Mouse (Mus musculus) midbrain, postnatal 0 days (tissue): ENCODE results near the gene Tbc1d1. TPM values are rescaled to one million over a fixed set of nuclear protein-coding genes. Genes with fewer than 3 reads are reported as not detected.

Source experiments
- ATAC-seq: fragments of 200-750 bp; cut with Nextera tagmentation; 2 replicates; pipeline ENCODE4 v1.8.0; 2017; ENCODE audit warnings: moderate number of reproducible peaks, mild to moderate bottlenecking, moderate TSS enrichment, moderate library complexity; ENCODE audit not compliant: low FRiP score
- DNase-seq: peaks from one replicate; pipeline ENCODE4 v3.0.0-alpha.2; 2015; ENCODE audit warnings: low spot score
- H3K27ac ChIP-seq: fragments of 300-500 bp; sonication (generic); 2 replicates; pipeline ENCODE4 v1.5.1; 2014; ENCODE audit warnings: low read depth, mild to moderate bottlenecking, low read length, mixed read lengths
- H3K27me3 ChIP-seq: fragments of 300-500 bp; sonication (generic); 2 replicates; pipeline ENCODE4 v1.6.1; 2014; ENCODE audit warnings: low read length, control low read depth, mixed read lengths; ENCODE audit not compliant: insufficient read depth
- H3K36me3 ChIP-seq: fragments of 300-500 bp; sonication (generic); 2 replicates; pipeline ENCODE4 v1.6.1; 2014; ENCODE audit warnings: low read length, control low read depth, mixed read lengths; ENCODE audit not compliant: insufficient read depth
- H3K4me1 ChIP-seq: fragments of 300-500 bp; sonication (generic); 2 replicates; pipeline ENCODE4 v1.6.1; 2014; ENCODE audit warnings: mild to moderate bottlenecking, control low read depth, antibody characterized with exemption, low read length, mixed read lengths; ENCODE audit not compliant: insufficient read depth
- H3K4me2 ChIP-seq: fragments of 300-500 bp; sonication (generic); 2 replicates; pipeline ENCODE4 v1.6.1; 2014; ENCODE audit warnings: low read depth, mild to moderate bottlenecking, low read length, mixed read lengths; ENCODE audit not compliant: poor library complexity, severe bottlenecking
- H3K4me3 ChIP-seq: fragments of 300-500 bp; sonication (generic); 2 replicates; pipeline ENCODE4 v1.5.1; 2014; ENCODE audit warnings: low read depth, mild to moderate bottlenecking, low read length, moderate library complexity
- H3K9ac ChIP-seq: fragments of 300-500 bp; sonication (generic); replicated peaks from 2 replicates; pipeline ENCODE4 v1.6.1; 2014; ENCODE audit warnings: mild to moderate bottlenecking, low read length, moderate library complexity, mixed read lengths; ENCODE audit not compliant: poor library complexity, severe bottlenecking
- H3K9me3 ChIP-seq: fragments of 300-500 bp; sonication (generic); 2 replicates; pipeline ENCODE4 v1.6.1; 2016; ENCODE audit warnings: low read length, control low read depth
- CTCF ChIP-seq: IDR thresholded peaks from 2 replicates; pipeline ENCODE4 v1.5.1; 2016; ENCODE audit warnings: antibody characterized with exemption, mild to moderate bottlenecking
- WGBS: fragments of 180-500 bp; shearing (Covaris S2); extraction: QIAGEN DNeasy Blood & Tissue Kit; methylation state at CpG from one replicate; pipeline ENCODE4 v1.1.7; 2014; 5-methylcytosine and 5-hydroxymethylcytosine counted together
- polyA plus RNA-seq: library from polyadenylated mRNA; unstranded; fragments of >200 nt; fragmentation: Nextera tagmentation; extraction: Ambion mirVana; gene quantifications from 2 replicates; pipeline ENCODE4 v1.2.1, GENCODE M21; 2015
- total RNA-seq: library from RNA; depleted of rRNA; stranded (reverse); fragments of >200 nt; gene quantifications from 2 replicates; pipeline ENCODE4 v1.2.3, GENCODE M21; 2014

The Tbc1d1 gene
- total and polyA plus RNA-seq, 2 experiments from 2014 or later = 5.6 to 11.3 TPM

DNA sequence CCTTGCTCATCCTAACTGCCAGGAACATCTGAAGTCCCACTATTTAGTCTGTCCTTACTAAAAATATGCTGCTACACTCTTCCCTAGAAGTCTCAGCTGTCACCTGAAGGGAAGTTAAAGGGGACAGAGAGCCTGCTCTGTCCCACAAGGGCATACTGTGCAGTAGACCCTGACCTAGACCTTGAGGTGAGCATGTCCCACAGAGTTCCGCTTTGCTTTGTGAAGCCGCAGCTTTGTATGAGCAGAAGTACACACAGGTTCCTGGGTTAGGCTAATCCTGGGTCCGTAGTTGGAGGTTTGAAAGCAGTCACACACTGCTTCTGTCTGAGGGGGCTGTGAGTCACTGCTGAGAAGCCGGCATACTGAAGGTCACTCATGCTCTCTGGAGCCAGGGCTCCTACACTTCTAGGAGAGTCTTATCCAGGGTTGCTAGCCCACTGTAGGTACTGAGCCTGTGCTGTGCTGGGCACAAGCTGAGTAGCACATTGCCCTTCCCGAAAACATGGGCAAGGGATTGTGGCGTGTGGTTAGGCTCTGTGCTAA, 190.3 kb downstream of the Tbc1d1 start:
- DNase-seq = no peak
- Histone ChIP-seq H3K9me3 (no peaks in the 10 kb centered on the region), H3K27me3 (no peaks in the 10 kb centered on the region), H3K4me1 (0 out of 2 replicates have a peak, but pooled peaks cover 8% of the 10 kb centered on the region), H3K4me2 (no peak overlapping the region), H3K36me3 (no peaks in the 10 kb centered on the region), H3K9ac (no peak overlapping the region), H3K4me3 (no peak overlapping the region), H3K27ac (no peak overlapping the region)
- WGBS = 87% methylated on average over 6 of the region's 6 CpGs
- ATAC-seq = no peak
- TF ChIP-seq CTCF = no peak

DNA sequence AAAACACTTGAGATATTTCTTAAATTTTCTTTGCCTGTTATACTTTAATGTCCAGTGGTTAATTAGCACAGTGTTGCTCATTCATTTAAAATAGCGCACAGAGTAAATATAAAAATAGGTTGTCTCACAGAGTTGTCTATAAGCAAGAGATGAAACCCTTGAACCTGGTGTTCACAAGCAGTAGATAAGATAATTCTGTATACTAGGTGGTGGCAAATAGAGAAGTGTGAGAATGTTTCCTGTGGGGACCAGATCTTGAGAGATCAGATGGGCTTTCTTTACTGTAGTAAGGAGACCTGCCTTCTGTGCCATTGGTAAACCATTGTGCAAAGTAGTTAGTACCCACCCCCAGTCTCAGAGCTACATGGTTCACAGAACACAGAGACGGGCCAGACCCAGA, 192.1 kb downstream of the Tbc1d1 start:
- no peak overlapping the region for H3K4me3 ChIP-seq
- H3K9me3 ChIP-seq = no peaks in the 10 kb centered on the region
- WGBS = 100% methylated on average over 2 of the region's 2 CpGs
- TF ChIP-seq CTCF = no peak
- H3K27ac ChIP-seq = no peak overlapping the region
- no peaks in the 10 kb centered on the region for H3K36me3 ChIP-seq
- no peaks in the 10 kb centered on the region for H3K27me3 ChIP-seq
- no peak overlapping the region for H3K9ac ChIP-seq
- no peak overlapping the region for H3K4me2 ChIP-seq
- DNase-seq = no peak
- no peak for ATAC-seq
- peaks cover 8% of the 10 kb centered on the region; the same call in 1 of the 2 replicates for H3K4me1 ChIP-seq

DNA sequence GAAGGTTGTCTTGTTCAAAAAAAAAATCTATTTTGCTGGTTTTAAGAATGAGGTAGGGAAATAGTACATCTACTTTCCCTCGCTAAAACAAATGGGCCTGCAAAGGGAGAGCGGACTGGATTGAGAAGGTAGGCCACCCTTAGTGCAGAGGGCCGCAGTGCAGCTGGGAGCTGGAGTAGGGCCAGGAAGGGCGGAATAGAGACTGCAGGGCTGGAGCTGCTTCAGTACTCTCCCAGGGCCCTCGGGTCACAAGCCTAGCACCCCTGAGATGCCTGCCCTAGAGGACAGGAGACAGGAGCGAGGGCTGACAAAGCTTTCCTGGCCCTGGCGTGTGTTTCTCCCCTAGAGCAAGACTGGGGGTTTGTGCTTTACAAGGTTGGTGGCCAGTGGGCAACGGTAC, 192.7 kb downstream of the Tbc1d1 start:
- ATAC-seq = no peak
- Histone ChIP-seq H3K9ac (no peak overlapping the region), H3K27me3 (no peaks in the 10 kb centered on the region), H3K36me3 (no peaks in the 10 kb centered on the region), H3K9me3 (no peaks in the 10 kb centered on the region), H3K4me2 (no peak overlapping the region), H3K27ac (no peak overlapping the region), H3K4me3 (no peak overlapping the region), H3K4me1 (peaks cover 6% of the 10 kb centered on the region; the same call in 1 of the 2 replicates)
- no peak for TF ChIP-seq CTCF
- DNase-seq = no peak
- WGBS = 72% methylated on average over 8 of the region's 8 CpGs

DNA sequence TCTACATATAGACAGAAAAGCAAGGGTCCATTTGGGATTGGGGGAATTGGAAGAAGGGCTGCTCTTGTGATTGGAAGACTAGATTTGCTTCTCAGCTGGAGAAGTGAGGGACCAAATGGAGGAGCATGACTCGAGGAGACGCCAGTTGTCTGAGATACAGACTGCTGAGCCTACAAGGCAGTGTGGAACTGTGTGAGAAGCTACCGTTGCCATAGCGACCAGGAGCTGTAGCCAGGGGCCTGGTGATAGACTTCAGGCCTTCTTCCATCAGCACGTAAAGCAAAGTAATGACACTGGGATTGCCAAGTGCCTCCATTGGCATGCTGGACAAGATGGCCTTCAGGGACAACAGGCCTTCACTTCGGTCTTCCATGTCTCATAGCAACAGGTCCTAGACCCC, 195.9 kb downstream of the Tbc1d1 start:
- WGBS = 62% methylated on average over 6 of the region's 6 CpGs
- H3K9me3 ChIP-seq = no peaks in the 10 kb centered on the region
- H3K9ac ChIP-seq = no peak overlapping the region
- H3K4me2 ChIP-seq = no peak overlapping the region
- H3K27me3 ChIP-seq = no peaks in the 10 kb centered on the region
- H3K36me3 ChIP-seq = no peaks in the 10 kb centered on the region
- no peaks in the 10 kb centered on the region; the same call in 1 of the 2 replicates for H3K4me1 ChIP-seq
- no peak overlapping the region for H3K27ac ChIP-seq
- peak; percentile 49 for DNase-seq
- TF ChIP-seq CTCF = no peak
- H3K4me3 ChIP-seq = no peak overlapping the region
- peak; percentile 79 for ATAC-seq

DNA sequence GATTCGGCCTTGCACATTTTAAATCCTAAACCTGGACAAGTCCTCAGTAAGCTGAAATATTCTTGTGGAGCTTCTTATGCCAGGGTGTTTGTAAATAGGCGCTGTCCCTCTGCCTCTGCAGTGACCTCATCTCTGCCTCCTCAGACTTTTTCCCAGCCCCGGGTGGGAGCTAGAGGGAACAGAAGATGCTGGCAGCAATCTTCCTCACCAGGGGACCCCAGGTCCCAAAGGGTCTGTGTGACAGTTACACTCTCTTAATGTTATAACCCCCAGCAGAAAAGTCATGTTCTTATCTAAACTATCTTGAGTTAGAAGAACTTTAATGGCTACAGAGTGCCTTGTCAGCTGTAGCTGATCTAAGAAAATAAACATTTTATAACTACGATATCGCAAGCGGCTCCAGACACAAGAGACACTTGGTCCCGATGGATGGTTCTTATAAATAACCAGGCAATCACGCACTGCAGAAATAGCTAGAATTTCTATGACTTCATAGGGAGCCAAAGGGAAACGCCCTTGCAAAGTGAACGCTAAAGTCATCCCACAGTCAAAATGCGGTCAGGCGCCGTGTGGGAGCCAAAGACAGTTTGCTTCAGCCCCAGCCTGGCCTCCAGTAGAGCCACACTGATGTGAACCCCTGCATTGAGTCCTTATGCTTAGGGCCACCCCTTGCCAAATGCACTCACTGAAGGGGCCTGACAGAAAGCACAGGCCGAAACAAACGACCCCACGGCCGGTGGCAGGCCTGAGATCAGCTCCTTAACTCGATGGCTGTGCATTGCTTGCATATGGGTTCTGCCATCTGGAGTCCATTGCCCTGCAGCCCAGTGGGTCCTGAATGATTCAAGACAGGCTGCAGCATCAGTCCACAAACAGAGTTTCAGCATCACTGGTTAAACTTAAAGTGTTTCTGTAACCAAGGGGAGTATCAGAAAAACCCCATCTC, 202.8 kb downstream of the Tbc1d1 start:
- no peaks in the 10 kb centered on the region for H3K4me1 ChIP-seq
- H3K9me3 ChIP-seq = no peaks in the 10 kb centered on the region
- no peak overlapping the region for H3K9ac ChIP-seq
- ATAC-seq = no peak
- H3K4me2 ChIP-seq = no peak overlapping the region
- no peaks in the 10 kb centered on the region for H3K27me3 ChIP-seq
- 82% methylated on average over 18 of the region's 18 CpGs for WGBS
- H3K4me3 ChIP-seq = no peak overlapping the region
- H3K27ac ChIP-seq = no peak overlapping the region
- TF ChIP-seq CTCF = no peak
- H3K36me3 ChIP-seq = no peaks in the 10 kb centered on the region
- no peak for DNase-seq
